Mouse (Mus musculus) adrenal gland, adult 2 months (tissue): ENCODE results near the gene Thap7. TPM values are rescaled to one million over a fixed set of nuclear protein-coding genes. Genes with fewer than 3 reads are reported as not detected.
"Not testable (repeated sequence)": the region's sequence is repeated elsewhere in the genome, so short reads cannot be mapped to it uniquely, and the experiment has no call there.

ENCODE experiments used
- DNase-seq: peaks from one replicate; pipeline ENCODE4 v3.0.0; 2021
- polyA plus RNA-seq: library from polyadenylated mRNA; depleted of rRNA; stranded (reverse); fragments of >200 nt; gene quantifications from 2 replicates; pipeline ENCODE4 v1.2.3, GENCODE M21; 2012
- total RNA-seq, 2 experiments: library from RNA; stranded (reverse); gene quantifications; 2 replicates each; pipeline ENCODE4 v1.2.3; 2021

Thap7 gene
- total and polyA plus RNA-seq, 3 experiments = 37.7 to 144 (median 41.9) TPM

DNA sequence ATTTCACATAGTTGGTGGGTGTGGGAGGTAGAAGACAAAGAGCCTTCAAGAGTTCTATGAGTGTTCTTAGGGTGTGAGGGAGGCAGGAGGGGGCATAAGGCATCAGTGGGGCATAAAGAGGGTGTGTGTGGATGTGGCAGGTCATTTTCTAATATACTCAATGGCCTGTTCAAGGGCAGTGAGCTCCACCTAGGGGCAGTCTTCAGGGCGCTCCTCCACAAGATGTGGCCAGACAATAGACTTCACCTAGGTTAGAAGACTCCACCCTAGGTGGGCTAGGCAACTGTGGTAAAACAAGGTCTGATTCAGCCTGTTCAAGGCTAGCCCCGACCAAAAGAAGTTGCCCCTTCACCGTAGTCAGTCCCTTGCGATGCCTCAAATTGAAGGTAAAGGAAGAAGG lies 1.3 kb upstream of the Thap7 start:
- no peak for DNase-seq

DNA sequence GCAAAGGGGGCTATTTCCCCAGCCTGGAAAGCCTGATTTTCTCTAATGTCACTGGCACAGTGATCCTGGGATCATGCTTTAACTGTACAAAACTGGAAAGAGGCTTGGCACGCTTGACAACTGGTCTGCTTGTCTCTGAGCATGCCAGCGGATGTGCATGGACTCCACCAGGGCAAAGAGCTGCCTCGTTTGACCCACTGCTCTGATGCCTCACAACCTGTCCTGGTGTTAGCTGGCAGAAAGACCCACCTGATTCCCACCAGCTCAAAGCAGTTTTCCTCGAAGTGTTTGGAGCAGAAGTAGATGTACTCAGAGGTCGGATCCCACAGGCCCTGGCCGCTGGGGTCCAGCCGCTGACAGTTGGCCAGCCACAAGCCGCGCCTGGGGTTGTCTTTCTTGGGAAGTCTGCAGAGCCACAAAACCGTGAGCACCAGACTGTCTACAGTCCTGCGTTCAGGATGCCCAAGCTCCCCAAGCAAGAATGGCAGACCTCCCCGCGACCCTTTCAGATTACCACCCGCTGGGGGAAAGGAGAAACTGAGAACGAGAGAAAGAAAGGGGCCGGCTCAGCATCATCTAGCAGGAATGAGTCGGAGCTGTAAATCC lies 852 bp downstream of the Thap7 start:
- no peak for DNase-seq

DNA sequence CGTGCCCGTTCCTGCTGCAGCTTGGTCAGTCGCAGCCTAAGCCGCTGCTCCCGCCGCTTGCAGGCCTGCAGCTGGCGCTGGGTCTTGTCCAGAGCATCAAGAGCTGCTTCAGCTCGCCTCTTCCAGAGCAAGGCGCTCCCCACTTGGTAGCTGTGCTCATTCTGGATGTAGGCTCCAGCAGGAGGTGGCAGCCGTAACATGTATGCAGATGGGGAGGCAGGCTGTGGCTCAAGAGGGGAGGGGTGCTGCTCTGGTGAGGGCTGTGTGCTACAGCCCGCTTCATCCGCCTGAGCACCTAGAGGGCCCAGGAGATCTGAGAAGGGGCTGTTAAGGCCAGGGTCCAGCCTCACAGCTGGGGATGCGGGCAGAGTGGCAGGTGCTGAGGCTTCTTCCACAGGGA lies 2.7 kb downstream of the Thap7 start:
- no peak for DNase-seq

DNA sequence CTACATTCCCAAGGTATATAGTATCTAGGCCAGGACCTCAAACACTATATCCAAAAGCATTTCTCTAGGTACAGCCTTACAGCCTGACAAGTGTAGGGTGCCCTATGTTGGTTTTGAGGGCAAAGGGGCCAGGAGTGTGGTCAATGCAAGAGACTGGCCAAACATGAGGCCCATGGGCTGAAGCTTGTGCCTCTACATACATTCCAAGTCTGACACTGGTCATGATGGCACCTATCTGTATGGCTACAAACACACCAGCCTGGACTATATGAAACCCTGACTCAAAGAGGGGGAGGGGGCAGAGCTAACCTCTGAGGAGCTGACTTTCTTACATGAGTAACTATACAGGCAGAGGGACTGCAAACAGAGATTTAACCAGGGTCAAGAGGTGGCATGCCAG lies 3.3 kb downstream of the Thap7 start:
- no peak for DNase-seq

DNA sequence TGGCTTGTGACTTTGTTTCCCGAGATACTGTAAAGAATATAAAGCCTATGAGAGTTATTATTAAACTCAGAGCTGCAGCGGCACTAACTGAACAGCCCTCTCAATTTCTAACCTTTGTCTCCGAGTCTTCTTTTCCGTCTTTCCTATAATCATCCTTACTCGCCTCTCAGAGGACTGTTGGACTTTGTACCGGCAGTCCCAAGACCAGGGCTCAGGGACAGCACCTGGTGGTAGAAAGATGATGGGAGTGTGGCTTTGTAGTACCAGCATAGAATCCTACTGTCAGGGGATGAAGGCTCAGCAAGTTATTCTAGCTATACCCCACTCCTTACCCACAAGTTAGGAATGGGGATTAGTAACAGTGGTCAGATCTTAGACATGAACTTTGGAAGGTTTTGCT lies 4.7 kb downstream of the Thap7 start:
- DNase-seq = no peak

DNA sequence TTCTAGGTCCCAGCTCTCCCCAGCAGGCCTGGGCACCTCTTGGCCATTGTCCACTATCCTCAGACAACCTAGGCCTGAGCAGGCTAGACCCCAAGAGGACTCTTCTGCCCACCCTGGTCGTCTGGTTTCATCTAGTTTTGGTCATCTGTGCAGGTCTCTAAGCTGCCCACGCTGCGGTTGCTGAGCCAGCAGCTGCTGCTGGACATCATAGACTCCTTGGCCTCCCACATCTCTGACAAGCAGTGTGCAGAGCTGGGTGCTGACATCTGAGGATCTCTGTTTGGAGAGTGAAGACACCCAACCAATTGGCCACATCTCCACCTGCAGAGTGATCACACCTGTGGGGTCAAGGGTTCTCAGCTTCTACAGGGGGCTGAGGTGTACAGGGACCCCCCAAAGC lies 5.4 kb downstream of the Thap7 start:
- DNase-seq = no peak

DNA sequence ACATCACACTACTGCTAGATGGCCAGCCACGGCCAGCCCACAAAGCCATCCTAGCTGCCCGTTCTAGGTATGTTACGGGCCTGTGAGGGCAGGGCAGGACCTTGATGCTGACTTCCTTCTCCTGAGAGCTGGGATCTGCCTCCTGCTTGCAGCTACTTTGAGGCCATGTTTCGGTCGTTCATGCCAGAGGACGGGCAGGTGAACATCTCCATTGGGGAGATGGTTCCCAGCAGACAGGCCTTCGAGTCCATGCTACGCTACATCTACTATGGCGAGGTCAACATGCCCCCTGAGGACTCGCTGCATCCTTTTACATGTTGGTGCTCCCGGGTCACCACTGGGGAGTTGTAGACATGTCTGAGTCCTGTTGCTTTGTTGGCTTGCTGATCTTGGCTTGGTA lies 6.8 kb downstream of the Thap7 start:
- no peak for DNase-seq

DNA sequence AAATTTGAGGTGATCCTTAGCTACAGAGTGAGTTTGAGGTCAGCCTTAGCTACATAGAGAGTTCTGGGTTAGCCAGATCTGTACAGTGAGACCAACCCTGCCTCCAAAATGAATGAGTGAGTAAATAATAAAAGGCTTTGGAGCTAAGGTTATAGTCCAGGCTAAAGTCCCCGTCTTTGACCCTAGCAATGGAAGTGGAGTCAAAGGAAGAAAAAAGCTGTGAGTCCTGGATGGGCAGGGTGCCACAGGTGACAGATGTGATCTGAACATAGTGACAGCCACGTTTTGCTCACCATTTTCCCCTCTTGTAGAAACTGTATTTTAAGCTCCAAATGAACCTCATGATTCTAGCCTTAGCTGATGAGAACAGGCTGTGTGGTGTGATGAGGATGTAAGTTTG lies 12.0 kb downstream of the Thap7 start:
- DNase-seq = no peak

DNA sequence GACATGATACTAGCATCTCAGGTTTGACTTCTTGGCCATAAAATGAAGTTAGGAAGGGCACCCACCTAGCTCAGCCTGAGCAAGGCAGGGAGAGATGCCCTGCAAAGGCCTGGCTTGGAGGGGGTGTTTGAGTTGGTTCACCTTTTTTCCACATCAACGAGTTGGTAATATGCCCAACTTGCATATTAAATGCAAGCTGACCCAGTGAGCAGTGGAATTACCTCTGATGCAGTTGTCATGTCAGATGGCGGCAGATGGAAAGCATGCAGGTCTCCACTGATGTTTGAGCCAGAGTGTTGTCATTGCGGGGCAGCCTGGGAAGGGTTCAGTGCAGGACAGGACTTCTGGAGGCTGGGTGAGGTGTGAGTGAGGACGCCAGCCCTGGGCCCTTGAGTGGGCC lies 19.5 kb downstream of the Thap7 start:
- no peak for DNase-seq

DNA sequence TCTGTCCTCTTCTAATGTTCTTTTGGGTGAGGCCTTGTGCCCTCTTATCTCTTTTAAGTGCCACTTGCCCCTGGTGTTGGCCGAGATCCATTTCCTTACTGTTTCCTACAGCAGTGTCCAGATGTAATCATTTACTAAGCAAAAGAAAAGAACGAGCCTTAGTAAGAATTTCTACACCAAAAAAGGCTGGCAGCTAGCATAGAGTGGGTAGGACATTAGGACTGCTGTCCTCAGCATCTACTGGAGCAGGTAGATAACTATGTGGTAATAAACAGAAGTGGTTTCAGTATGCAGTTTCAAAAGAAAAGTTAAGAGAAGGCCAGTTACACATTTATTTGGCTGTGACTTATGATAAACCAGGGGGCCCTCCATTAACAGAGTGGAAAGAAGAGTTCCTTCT lies 20.2 kb downstream of the Thap7 start:
- DNase-seq = no peak

DNA sequence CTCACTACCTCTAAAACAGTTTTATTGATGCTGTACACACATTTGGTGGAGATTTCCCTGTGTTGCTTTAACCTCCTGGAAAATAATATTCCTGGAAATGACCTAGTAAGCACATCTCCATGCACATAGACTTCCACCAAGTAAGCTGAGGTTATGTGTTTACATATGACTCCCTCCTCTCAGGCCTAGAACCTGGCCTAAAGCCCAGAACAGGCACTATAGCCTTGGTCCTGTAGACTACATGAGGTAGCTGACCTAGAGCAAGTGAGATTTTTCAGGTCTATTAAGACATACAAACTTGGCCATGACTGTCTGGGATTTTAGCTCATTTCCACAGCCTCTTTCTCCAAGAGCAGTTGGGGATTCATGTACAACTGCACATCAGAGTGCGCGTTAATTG lies 20.8 kb downstream of the Thap7 start:
- no peak for DNase-seq

DNA sequence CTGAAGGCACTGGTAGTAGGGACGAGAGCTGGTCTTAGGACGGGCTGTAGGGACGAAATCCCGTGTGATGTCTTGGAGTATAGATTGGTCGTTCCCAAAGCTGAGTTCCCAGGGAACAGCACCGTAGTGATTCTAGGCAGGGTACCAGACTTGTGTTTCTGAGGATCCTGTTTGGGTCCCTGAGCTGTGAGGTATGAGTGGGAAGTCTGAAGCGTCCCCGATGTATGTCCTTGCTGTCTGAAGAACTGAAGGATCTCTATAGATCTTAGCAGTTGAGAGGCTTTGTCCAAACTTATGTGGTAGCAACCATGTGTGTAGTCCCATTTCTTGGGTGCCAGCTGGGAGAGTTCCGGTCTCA lies 21.7 kb downstream of the Thap7 start:
- no peak for DNase-seq

DNA sequence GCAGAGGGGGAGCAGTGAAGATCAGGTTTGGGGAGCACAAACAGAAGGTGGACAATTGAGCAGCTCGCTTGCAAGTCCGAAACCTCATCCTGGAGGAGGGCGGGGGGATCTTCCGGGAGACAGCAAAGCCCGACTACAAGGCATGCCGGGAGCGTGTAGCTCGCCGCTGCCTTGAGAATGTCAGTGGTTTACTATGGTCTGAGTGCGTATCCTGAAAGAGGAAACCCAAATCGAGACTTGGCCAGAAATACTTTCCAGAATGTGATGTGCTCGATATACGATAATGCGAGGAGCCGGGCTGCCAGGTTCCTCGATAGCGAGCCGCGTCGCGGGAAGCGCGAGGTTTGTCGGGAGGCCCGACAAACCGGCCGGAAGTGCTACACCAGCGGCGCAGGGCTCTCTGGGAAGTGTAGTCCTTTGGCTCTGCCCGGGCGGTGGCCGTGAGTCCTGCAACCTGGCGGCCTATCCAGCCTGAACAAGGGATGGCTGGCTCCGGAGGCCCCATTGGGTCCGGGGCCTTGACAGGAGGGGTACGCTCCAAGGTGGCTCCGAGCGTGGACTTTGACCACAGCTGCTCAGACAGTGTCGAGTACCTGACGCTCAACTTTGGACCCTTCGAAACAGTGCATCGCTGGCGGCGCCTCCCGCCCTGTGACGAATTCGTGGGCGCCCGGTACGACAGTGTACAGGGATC lies 22.2 kb downstream of the Thap7 start, which contains the start of gene Lztr1:
TSS of gene Lztr1 (plus strand) at position 143 of the 694 bp plus-strand sequence.
- DNase-seq = peak; percentile 94

DNA sequence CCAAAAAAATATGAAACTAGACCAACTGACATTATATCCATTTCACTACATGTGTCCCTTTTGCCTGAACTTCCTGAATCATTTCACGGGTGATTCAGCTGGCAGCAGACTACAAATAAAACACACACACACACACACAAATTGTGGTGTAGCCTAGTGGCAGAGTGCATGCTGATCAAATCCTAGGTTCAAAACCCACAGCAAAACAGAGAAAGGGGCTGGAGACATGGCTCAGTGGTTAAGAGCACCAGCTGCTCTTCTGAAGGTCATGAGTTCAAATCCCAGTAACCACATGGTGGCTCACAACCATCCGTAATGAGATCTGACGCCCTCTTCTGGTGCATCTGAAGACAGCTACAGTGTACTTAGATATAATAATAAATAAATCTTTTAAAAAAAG lies 22.9 kb downstream of the Thap7 start:
- DNase-seq = not testable (repeated sequence)

DNA sequence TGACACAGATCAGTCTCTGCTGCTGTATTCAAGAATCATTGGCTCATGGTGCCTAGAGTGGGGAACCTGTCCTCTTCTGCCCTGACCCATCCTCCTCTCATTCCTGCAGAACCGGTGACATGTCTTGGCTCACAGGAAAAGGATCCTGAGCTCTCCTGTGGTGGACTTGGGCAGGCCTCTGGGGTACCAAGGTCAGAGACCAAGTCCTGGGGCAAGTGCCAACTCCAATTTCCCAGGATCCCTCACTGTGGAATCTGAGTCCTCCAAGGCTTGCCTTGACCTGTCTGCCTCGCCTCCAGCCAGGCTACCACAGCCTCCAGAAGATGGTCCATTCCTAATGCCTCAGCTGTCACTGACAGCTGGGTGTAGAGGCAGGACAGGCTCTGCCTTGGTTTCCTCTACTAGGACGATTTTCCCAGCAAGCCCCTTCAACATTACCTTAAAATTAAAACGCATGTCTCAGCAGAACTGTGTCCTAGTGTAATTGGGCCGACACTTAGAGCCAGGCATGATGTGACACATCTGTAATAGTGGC lies 23.9 kb downstream of the Thap7 start:
- DNase-seq = peak; percentile 20

DNA sequence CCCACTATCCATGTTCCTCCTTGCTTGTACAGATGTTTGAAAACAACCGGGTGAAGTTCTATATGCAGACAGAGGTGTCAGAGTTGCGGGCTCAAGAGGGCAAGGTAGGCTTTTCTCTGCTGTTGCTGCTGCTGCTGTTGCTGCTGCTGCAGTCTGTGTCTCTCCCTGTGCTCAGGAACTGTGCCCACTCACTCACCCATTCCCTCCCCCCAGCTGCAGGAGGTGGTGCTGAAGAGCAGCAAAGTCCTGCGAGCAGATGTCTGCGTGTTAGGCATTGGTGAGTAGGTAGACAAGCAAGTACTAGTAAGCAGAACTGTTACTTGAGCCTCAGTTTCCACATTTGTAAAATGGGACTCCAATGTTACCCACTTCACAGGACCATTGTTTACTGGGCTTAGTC lies 28.3 kb downstream of the Thap7 start:
- DNase-seq = no peak

DNA sequence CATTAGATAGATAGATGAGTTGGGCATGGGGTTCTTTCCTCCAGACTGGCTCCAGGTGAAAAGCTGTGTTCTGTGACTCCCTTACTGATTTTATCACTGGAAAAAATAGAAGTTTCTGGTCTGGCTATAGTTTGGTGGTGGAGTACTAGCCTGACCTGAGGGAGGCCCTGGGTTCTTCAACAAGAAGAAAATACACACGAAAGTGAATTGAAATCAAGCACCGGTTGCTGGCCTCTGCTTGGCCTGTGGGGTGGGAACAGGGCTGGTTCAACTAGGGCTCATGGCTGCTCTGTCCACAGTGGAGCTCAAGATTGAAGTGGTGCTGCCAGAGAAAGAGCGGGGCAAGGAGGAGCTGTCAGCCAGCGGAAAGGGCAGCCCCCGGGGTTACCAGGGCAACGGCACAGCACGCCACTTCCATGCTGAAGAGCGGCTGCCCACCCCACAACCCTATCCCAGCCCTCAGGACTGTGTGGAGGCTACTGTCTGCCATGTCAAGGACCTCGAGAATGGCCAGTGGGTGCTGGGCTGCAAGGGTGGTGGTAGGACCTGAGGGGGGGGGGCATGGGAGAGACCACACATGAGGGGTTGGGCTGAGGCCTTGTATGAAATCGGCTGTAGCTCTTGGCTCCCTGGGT lies 31.6 kb downstream of the Thap7 start:
- DNase-seq = no peak

DNA sequence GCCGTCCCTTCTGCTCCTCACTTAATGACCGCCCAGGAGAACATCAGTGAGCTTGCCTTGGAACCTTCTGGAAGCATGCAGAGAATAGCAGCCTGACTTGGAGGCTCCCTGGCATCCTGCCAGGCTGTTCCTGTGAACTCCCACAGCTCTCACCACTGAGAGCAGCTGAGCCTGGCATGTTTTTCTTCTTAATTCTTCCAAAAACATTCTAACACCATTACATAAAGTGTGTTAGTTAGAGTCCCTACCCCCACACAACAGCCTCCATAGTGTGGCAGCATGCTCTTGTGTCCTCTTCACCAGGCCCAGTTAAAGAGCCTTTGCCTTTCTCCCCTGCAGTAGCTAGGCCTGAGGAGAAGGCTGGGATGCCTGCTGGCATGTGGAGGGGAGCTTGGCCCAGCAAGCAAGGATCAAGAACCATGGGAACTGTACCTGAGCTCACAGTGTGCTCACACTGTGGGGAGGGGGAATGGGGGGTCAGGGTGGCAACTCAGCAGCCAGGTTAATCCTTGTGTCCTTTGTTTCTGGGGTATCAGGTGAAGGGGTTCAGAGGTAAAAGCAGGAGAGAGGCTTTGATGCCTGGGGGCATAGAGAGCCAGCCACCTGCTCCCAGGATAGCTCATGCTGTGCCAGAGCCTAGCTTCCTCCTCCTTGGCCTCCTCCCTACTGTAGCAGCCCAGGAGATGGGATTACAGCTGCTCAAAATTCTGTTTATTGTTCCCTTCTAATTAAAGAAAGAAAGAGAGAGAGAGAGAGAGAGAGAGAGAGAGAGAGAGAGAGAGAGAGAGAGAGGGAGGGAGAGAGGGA lies 34.2 kb downstream of the Thap7 start:
- peak; percentile 41 for DNase-seq

DNA sequence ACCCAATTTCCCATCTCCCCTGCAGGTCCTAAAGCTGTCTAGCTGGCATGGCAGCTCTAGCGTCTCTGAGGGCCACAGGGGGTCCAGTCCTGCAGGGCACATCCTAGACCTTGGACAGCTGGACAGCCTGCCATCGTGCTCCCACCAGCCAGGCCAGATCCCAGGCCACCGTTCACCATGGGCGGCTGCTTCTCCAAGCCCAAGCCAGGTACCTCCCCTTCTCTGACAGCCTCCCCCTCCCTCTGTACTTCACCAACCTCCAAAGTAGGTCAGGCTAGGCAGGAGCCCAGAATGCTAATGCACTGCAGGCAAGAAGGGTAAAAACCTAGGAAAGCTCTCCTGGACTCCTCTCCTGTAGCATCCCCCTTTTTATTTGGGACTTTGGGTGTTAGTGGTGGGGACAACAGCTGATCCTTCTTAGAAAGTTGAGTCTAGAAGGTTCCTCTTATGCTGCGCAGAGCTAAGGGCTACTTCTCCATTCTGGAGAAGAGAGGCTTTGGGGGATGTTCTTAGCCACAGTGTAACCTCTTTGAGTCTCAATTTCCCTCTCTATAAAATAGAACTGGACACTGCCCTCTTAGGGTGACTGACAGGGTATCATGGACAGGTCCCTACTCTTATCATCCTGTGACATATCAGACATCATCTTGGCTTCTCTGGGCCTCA lies 38.9 kb downstream of the Thap7 start:
- no peak for DNase-seq

DNA sequence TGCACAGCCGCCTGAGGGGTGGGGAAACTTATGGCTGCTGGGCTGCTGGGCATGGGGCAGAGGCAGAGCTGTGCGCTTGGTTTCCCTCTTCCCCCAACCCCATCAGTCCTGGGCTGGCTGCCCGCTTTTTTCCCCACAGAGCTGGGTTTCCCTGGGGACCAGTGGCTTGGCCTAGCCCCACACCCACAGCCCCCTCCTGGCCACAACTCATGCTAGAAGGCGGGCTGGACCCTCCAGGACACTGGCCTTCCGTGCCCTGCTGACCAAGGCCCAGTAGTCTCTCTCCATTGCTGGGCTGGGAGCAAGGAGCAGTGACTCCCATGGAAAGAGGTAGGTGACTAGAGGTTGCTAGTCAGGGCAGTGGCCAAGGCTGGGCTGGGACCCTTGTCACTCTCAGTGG lies 39.8 kb downstream of the Thap7 start:
- DNase-seq = no peak

DNA sequence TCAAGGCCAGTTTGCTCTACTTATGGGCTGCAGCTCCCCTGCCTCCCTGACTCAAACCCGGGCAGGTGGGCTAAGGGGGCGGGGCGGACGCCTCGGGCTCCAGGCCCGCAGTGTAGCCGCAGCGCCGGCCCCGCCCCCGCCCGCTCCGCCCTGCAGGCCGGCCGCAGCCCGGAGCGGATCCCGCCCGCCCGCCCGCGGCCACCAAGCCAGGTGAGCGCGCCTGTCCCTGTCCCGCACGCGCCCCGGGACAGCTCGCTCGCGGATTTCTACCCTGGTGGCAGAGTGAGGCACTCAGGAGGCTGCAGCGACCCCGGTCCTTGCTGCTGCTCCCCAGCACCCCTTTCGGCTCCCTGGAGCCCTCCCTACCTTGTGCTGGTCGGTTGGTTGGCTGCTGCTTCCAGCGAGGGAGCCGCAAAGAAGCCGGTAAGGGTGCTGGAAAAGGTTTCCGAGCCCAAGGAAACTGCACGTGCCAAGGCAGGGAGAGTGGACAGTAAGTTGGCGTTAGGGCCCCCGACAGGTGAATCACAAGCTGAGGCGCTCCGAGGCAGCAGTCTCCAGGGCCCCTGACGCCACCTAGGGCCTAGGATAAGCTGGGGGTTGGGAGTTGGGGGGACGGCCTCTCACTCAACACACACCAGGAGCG lies 41.3 kb downstream of the Thap7 start, which contains the start of gene Aifm3:
TSS of gene Aifm3 (plus strand) at position 143 of the 643 bp plus-strand sequence.
- DNase-seq = peak; percentile 72
